Mouse (Mus musculus): ENCODE measurements around the gene Draxin. TPM values are rescaled to one million over a fixed set of nuclear protein-coding genes. Genes with fewer than 3 reads are reported as not detected.

The Draxin gene
- polyA plus RNA-seq, 1 experiment from 2014 or later: 12.0 TPM

GRCm38 (mm10) chr4:148154982-148155381 is 24.5 kb upstream of the Draxin start:
- no peak overlapping the region for H3K4me2 ChIP-seq (ENCODE audit: low read length)
- 50% methylated on average over 3 of the region's 3 CpGs for WGBS
- no peaks in the 10 kb centered on the region for H3K27me3 ChIP-seq (replicated peaks; ENCODE audit: control insufficient read depth, insufficient read depth, low read length)
- peaks cover 12% of the 10 kb centered on the region for H3K4me1 ChIP-seq (ENCODE audit: control insufficient read depth, insufficient read depth, low read depth, low read length)
- ATAC-seq: no peak
- peaks cover 30% of the 10 kb centered on the region for H3K36me3 ChIP-seq (ENCODE audit: control insufficient read depth, insufficient read depth, low read length)
- H3K4me3 ChIP-seq (ENCODE audit: low read length): no peak overlapping the region
- H3K9me3 ChIP-seq (ENCODE audit: control insufficient read depth, low read length): no peaks in the 10 kb centered on the region
- no peak overlapping the region for H3K27ac ChIP-seq (ENCODE audit: low read depth, low read length)
- H3K9ac ChIP-seq (ENCODE audit: low read depth, low read length): no peak overlapping the region

DNA sequence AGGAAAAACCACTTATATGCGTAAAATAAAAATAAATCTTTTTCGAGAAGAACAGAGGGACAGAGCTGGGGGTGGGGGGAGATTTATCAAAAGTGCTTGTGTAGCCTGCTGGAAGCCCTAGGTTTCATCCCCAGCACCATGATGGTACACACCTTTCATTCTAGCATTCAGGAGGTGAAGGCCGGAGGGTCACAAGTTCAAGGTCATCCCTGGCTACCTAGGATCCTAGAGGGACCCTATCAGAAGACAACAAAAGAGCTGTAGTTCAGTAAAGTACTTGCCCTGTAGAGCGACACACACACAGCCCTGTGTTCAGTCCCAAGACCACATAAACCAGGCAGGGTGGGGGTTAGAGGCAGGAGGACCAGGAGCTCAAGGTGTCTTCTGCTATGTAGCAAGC is 23.5 kb upstream of the Draxin start:
- H3K4me1 ChIP-seq (ENCODE audit: control insufficient read depth, insufficient read depth, low read depth, low read length): peaks cover 12% of the 10 kb centered on the region
- no peak overlapping the region for H3K4me3 ChIP-seq (ENCODE audit: low read length)
- H3K27me3 ChIP-seq (replicated peaks; ENCODE audit: control insufficient read depth, insufficient read depth, low read length): no peaks in the 10 kb centered on the region
- H3K9me3 ChIP-seq (ENCODE audit: control insufficient read depth, low read length): no peaks in the 10 kb centered on the region
- no peak for ATAC-seq
- H3K36me3 ChIP-seq (ENCODE audit: control insufficient read depth, insufficient read depth, low read length): peaks cover 30% of the 10 kb centered on the region
- no peak overlapping the region for H3K27ac ChIP-seq (ENCODE audit: low read depth, low read length)
- no peak overlapping the region for H3K4me2 ChIP-seq (ENCODE audit: low read length)
- 96% methylated on average over 4 of the region's 4 CpGs for whole genome bisulfite sequencing
- no peak overlapping the region for H3K9ac ChIP-seq (ENCODE audit: low read depth, low read length)

DNA sequence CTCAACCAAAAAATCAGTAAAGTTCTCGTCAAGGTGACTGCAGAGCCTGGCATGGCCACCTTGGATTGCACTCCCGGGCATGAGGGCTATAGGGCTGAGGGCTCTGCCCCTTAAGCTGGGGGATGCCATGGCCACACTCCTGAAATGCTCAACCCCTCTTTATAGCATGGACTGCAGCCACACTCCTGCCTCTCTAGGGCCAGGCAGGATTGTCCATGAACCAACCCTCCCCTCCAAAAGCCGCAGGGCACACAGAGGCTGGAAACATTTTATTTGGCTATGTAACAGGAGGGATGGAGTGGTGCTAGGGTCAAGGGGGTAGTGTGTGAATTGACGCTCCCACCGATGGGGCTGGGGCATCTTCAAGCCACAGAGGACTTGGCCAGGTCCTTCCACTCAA is 22.0 kb upstream of the Draxin start:
- WGBS: 84% methylated on average over 5 of the region's 5 CpGs
- H3K4me3 ChIP-seq (ENCODE audit: low read length): no peak overlapping the region
- H3K36me3 ChIP-seq (ENCODE audit: control insufficient read depth, insufficient read depth, low read length): peaks cover 30% of the 10 kb centered on the region
- no peak overlapping the region for H3K4me2 ChIP-seq (ENCODE audit: low read length)
- no peak overlapping the region; the same call in 1 of the 2 replicates for H3K9ac ChIP-seq (ENCODE audit: low read depth, low read length)
- H3K27me3 ChIP-seq (replicated peaks; ENCODE audit: control insufficient read depth, insufficient read depth, low read length): no peaks in the 10 kb centered on the region
- ATAC-seq: no peak
- no peak overlapping the region for H3K27ac ChIP-seq (ENCODE audit: low read depth, low read length)
- no peaks in the 10 kb centered on the region for H3K9me3 ChIP-seq (ENCODE audit: control insufficient read depth, low read length)
- H3K4me1 ChIP-seq (ENCODE audit: control insufficient read depth, insufficient read depth, low read depth, low read length): peaks cover 4% of the 10 kb centered on the region

- H3K27me3 ChIP-seq (replicated peaks; ENCODE audit: control insufficient read depth, insufficient read depth, low read length): no peaks in the 10 kb centered on the region
- 1% methylated on average over 37 of the region's 67 CpGs for WGBS
- peak within 1 kb of the TSS; percentile 59 for H3K4me3 ChIP-seq (ENCODE audit: low read length)
- H3K4me1 ChIP-seq (ENCODE audit: control insufficient read depth, insufficient read depth, low read depth, low read length): peaks cover 4% of the 10 kb centered on the region
- no peaks in the 10 kb centered on the region for H3K9me3 ChIP-seq (ENCODE audit: control insufficient read depth, low read length)
- ATAC-seq: peak; percentile 92
- peak within 1 kb of the TSS; percentile 94 for H3K27ac ChIP-seq (ENCODE audit: low read depth, low read length)
- peaks cover 27% of the 10 kb centered on the region for H3K36me3 ChIP-seq (ENCODE audit: control insufficient read depth, insufficient read depth, low read length)
- peak within 1 kb of the TSS; percentile 96 for H3K4me2 ChIP-seq (ENCODE audit: low read length)
- H3K9ac ChIP-seq (ENCODE audit: low read depth, low read length): peak within 1 kb of the TSS; percentile 83
Measured at GRCm38 (mm10) chr4:148151267-148152168, 21.0 kb upstream of the Draxin start, which contains the start of gene Fbxo6. Gene Fbxo6, minus strand, starts transcription at chr4:148152140.

GRCm38 (mm10) chr4:148150953-148151266 is 20.4 kb upstream of the Draxin start:
- Histone ChIP-seq H3K27me3 (replicated peaks; ENCODE audit: control insufficient read depth, insufficient read depth, low read length) (no peaks in the 10 kb centered on the region), H3K27ac (ENCODE audit: low read depth, low read length) (peak overlapping the region; percentile 94), H3K4me1 (ENCODE audit: control insufficient read depth, insufficient read depth, low read depth, low read length) (peaks cover 4% of the 10 kb centered on the region), H3K4me2 (ENCODE audit: low read length) (peak overlapping the region; percentile 96), H3K36me3 (ENCODE audit: control insufficient read depth, insufficient read depth, low read length) (peaks cover 25% of the 10 kb centered on the region), H3K4me3 (ENCODE audit: low read length) (peak overlapping the region; percentile 59), H3K9ac (ENCODE audit: low read depth, low read length) (peak overlapping the region; percentile 83), H3K9me3 (ENCODE audit: control insufficient read depth, low read length) (no peaks in the 10 kb centered on the region)
- 39% methylated on average over 3 of the region's 3 CpGs for WGBS
- no peak for ATAC-seq

DNA sequence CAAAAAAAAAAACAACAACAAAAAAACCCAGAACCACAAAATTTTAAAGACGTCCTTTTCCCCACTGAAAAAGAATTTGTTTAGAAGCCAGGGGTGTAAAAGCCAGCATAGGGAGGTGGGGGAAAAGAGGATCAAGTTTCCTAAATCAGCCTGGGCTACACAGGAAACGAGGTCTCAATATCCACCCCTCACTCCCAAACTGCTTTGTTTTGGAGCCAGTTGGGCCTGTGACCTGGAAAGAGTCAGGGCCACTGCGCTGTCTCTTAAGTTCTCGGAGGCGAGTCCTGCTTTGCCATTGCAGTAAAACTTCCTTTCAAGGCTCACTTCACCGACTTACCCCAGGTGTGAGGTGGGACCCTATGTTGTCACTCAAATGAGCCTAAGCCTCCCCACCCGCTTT is 19.7 kb upstream of the Draxin start:
- Histone ChIP-seq H3K9ac (ENCODE audit: low read depth, low read length) (no peak overlapping the region), H3K27ac (ENCODE audit: low read depth, low read length) (no peak overlapping the region), H3K27me3 (replicated peaks; ENCODE audit: control insufficient read depth, insufficient read depth, low read length) (no peaks in the 10 kb centered on the region), H3K9me3 (ENCODE audit: control insufficient read depth, low read length) (no peaks in the 10 kb centered on the region), H3K4me2 (ENCODE audit: low read length) (no peak overlapping the region), H3K36me3 (ENCODE audit: control insufficient read depth, insufficient read depth, low read length) (peaks cover 25% of the 10 kb centered on the region), H3K4me1 (ENCODE audit: control insufficient read depth, insufficient read depth, low read depth, low read length) (peaks cover 4% of the 10 kb centered on the region), H3K4me3 (ENCODE audit: low read length) (no peak overlapping the region)
- no peak for ATAC-seq
- WGBS: 71% methylated on average over 7 of the region's 7 CpGs

GRCm38 (mm10) chr4:148149540-148149939 is 19.0 kb upstream of the Draxin start:
- no peak overlapping the region for H3K4me2 ChIP-seq (ENCODE audit: low read length)
- 67% methylated on average over 12 of the region's 12 CpGs for WGBS
- peaks cover 27% of the 10 kb centered on the region for H3K36me3 ChIP-seq (ENCODE audit: control insufficient read depth, insufficient read depth, low read length)
- no peaks in the 10 kb centered on the region for H3K9me3 ChIP-seq (ENCODE audit: control insufficient read depth, low read length)
- peaks cover 4% of the 10 kb centered on the region for H3K4me1 ChIP-seq (ENCODE audit: control insufficient read depth, insufficient read depth, low read depth, low read length)
- no peak overlapping the region for H3K4me3 ChIP-seq (ENCODE audit: low read length)
- H3K27me3 ChIP-seq (replicated peaks; ENCODE audit: control insufficient read depth, insufficient read depth, low read length): no peaks in the 10 kb centered on the region
- no peak overlapping the region for H3K27ac ChIP-seq (ENCODE audit: low read depth, low read length)
- no peak for ATAC-seq
- H3K9ac ChIP-seq (ENCODE audit: low read depth, low read length): no peak overlapping the region

DNA sequence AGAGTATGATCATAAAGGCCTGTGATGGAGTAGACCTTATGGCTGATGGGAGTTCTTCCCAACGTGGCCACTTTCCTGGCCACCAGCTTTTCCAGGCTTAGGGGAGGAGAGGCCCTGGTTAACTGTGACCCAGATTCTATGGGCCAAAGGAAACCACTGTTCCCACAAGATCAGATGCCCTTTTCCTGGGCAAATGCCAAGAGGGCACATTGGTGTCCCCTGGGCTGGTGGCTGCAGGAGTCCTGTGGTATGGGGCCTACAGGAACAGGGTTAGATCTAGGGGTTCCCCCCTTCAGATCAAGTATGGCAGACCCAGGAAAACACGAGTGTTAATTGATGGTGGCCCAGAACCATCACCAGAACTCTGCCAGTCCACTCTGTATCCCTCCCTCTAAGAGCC is 17.2 kb upstream of the Draxin start:
- Histone ChIP-seq H3K9ac (ENCODE audit: low read depth, low read length) (no peak overlapping the region), H3K36me3 (ENCODE audit: control insufficient read depth, insufficient read depth, low read length) (peaks cover 16% of the 10 kb centered on the region), H3K4me1 (ENCODE audit: control insufficient read depth, insufficient read depth, low read depth, low read length) (peaks cover 4% of the 10 kb centered on the region), H3K27me3 (replicated peaks; ENCODE audit: control insufficient read depth, insufficient read depth, low read length) (no peaks in the 10 kb centered on the region), H3K27ac (ENCODE audit: low read depth, low read length) (no peak overlapping the region), H3K4me3 (ENCODE audit: low read length) (no peak overlapping the region), H3K4me2 (ENCODE audit: low read length) (no peak overlapping the region), H3K9me3 (ENCODE audit: control insufficient read depth, low read length) (no peaks in the 10 kb centered on the region)
- WGBS: 85% methylated on average over 2 of the region's 2 CpGs
- no peak for ATAC-seq

- H3K36me3 ChIP-seq (ENCODE audit: control insufficient read depth, insufficient read depth, low read length): peaks cover 16% of the 10 kb centered on the region
- H3K4me1 ChIP-seq (ENCODE audit: control insufficient read depth, insufficient read depth, low read depth, low read length): peaks cover 10% of the 10 kb centered on the region
- WGBS: 84% methylated on average over 5 of the region's 5 CpGs
Measured at GRCm38 (mm10) chr4:148143721-148144120, 13.2 kb upstream of the Draxin start.

More at GRCm38 (mm10) chr4:148143721-148144120, 13.2 kb upstream of the Draxin start:
- no peak overlapping the region for H3K27ac ChIP-seq (ENCODE audit: low read depth, low read length)
- H3K27me3 ChIP-seq (replicated peaks; ENCODE audit: control insufficient read depth, insufficient read depth, low read length): no peaks in the 10 kb centered on the region
- H3K9ac ChIP-seq (ENCODE audit: low read depth, low read length): no peak overlapping the region
- no peak for ATAC-seq
- H3K4me3 ChIP-seq (ENCODE audit: low read length): no peak overlapping the region
- no peaks in the 10 kb centered on the region for H3K9me3 ChIP-seq (ENCODE audit: control insufficient read depth, low read length)
- no peak overlapping the region for H3K4me2 ChIP-seq (ENCODE audit: low read length)

All from hindbrain, embryonic 16.5 days (tissue).